Mouse (Mus musculus) G1E-ER4 (cell line): Measurements from ENCODE around the gene Mipol1. TPM values are rescaled to one million over a fixed set of nuclear protein-coding genes. Genes with fewer than 3 reads are reported as not detected.
A peak's percentile ranks its signal among the peaks of the same experiment; 100 is the strongest.

Experiments used
- GATA1 ChIP-seq: IDR thresholded peaks from one replicate; pipeline ENCODE4 v1.8.0; 2012; ENCODE audit warnings: low read length, inconsistent platforms
- polyA plus RNA-seq: library from polyadenylated mRNA; stranded (reverse); fragments of >175 nt; gene quantifications from 2 replicates; pipeline ENCODE4 v1.2.3, GENCODE M21; 2012

Gene Mipol1
- 4.2 and 5.6 TPM in 2 replicates for polyA plus RNA-seq

DNA sequence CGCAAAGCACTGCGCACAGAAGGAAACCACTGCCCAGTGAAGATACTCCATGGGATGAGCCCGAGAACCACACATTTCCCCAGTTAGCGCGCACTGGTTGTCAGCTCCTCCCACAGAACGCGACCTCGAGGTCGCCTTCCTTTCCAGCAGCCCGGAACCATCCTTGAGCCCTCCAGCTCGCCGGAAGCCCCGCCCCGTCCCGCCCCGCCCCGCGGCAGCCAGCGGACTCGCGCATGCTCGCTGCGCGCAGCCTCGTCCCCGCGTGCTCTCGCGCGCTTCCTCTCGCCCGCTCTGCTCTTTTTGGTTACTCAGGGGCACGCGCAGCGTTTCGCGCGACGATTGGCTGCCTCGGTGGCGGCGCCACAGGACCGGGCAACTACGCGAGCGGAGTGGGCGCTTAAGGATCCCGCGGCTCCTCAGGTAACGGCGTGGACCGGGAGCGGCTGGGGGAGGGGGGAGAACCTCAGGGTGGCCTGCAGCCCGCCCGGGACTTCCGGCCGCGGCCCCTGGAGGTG is at the start of gene Mipol1, which contains the start of gene Prps1l3:
TSS of gene Mipol1 (plus strand) at position 236 of the 515 bp plus-strand sequence.
TSS of gene Prps1l3 (plus strand) at position 221 of the 515 bp plus-strand sequence.
- no peak for TF ChIP-seq GATA1

DNA sequence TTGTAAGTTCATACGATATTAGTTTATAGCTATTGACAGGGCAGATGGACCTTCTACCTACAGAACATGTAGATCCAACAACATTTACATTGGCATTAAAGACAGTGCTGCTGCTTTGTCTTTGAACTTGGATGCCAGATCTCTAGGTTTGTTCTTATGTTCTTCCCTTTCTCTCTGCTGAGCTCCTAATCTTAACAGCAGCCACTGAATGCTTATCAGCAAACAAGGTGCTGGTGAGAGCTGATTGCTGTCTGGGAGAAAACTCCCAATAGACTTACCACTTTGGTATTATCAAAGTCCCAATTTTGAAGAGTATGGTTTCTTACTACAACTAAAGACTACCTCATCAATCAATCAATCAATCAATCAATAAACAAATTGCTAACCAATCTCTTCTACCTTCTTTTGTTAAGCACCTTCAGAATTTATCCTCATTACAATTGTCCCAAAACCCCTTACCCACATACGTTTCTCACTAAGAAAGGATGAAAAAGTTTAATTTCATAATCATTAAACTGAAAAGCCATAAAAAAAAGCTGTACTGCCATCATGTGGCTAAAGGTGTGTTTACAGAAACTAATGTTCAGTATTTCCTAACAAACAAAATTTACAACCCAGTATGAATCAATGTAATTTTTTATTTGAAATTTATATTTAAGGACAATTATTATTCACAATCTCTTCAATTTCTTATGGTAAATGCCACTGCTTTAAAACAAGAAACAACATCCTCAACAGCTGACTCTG is 45.7 kb upstream of the Mipol1 start:
- TF ChIP-seq GATA1: peak; percentile 23

DNA sequence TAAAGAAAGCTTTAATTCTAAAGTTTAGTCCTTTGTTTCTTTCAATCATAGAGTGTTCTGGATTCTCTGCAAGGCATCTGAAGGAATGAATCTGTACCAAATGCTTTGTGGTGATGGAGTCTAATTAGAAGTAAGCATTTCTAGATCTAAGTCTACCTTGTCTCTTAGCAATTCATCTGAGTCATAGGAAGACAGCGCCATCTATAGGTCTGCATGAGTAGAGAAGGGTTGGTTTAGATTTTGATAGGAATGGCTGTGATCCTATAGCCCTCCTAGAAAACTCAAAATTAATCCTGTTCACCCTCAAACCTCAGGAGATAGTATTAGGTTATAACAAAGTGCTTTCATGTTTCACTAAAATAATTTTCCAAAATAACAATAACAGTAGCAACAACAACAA is 44.8 kb upstream of the Mipol1 start:
- TF ChIP-seq GATA1: no peak

DNA sequence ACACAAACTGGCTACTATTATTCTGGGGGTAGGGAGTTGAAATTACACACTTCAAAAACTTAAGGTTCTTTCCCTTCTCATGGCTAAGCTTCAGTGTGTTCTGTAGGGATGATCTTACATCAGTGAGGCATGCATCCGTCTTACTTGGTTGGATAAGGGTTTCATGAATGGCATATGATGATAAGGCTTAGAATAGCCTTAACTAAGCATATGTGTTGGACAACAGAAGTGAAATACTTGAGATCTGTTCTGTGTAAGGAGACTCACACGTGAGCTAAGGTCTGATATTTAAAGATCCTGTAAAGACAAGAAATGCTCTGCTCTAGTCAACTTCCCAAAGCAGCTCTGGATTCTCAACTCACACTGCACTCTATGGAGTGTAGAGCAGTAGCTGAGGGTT is 44.1 kb upstream of the Mipol1 start:
- TF ChIP-seq GATA1: no peak

DNA sequence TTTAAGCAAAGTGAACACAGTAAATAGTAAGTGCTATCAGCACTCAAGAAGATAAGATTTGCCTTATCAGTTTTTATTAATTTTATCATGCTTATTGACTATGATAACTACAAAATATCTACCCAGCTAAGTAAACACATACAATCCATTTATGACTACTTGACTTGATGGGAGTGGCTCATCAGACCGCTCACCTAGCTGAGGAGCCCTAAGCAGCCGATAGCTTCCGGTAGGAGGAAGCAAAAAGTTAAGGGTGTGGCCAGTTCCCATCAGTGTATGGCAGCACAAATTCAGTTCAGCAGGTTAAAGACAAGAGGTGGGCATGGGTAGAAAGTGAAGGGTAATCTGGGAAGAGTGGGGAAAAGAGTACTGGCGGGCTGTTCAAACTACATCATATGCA is 43.2 kb upstream of the Mipol1 start:
- TF ChIP-seq GATA1: no peak

DNA sequence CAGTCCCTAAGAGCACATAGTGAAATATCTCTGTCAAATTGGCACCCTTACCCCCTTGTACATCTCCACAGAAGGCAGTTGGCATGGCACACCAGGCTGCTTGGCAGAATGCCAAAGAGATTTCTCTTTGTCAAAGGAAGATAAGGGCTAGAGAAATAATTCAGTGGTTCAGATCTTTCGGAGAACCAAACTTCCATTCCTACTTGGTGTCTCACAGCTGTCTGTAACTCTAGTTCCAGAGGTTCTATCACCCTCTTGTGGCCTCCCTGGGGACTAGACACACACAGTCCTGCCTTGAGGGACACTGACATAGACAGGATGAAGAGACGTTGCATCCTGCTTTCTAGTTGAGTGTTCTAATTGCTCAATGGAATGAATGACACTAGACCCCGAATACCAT is 35.6 kb upstream of the Mipol1 start:
- TF ChIP-seq GATA1: peak; percentile 8

DNA sequence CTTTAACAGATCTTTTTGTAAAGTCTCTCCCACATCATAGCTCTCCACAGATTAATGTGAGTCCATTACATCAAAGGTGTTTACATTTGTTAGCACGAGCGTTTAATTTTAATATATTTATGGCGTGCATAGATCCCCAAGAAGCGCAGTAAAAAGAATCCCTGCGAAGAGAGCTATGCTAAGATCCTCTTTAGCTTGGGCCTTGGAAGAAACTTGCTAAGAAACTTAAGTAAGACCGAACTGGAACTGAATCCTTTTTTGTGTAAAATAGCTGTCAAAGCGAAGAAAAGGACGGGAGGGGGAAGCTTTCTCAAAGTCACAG is 34.0 kb upstream of the Mipol1 start:
- no peak for TF ChIP-seq GATA1

DNA sequence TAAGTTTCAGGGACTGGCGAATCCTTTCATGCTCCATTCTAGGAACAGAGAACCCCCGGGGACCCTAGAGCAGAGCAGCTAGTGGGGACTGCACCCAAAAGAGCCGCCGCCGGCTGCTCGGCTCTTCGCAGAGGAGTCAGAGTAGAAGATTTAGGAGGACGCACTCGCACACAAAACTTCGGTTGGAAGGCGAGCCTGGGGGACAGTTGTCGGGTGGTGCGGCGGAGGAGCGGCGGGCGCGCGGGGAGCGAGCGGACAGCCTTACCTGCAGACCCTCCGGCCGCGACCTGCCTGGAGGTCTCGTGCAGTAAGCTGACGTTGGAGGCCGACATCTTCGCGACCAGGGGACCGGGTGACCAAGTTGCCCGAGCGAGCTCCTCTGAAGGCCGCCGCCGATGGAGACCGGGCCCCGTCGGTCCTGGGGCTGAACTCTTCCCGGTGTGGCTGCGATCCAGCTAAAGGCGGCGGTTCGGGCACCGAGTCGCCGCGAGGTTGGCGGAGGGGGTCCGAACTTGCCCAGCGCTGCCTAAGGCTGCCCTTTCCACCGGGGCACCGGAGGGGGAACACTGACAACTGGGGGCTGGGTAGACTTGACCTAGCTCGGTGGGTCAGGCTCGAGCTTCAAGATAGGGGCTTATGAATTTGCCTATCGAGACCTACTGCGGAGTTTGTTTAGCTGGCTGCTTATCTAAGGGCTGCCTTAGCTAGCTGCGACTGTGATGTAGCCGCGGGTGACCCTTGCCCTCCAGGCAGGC is 33.4 kb upstream of the Mipol1 start:
- no peak for TF ChIP-seq GATA1

DNA sequence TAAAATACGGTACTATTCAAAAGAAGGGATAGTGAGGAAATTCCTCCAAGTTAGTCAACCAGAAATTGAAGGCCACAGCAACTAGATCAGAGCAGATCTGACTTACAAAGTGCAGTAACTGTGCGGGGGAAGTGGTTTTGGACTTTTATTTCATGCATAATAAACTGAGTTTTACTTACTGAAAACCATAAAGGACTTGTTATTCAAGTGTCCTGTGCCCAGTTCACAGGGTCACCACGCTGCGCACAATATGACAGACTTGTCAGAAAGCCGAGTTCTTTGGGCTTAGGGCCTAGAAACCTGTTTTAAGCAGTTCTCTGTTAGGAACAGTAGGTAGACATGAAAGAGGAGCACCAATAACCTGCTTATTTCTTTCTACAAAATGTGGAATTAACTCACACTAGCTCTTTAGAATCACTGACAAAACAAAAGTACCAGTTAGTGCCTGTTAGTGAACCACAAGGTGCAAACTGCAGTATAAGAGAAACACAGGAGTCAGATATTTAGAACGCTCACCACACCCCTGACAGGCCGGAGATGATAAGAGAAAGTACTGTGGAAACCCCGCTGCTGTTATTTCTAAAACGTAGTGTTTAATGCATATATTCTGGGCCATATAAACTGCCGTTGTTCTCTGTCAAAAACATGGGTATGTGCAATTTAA is 32.7 kb upstream of the Mipol1 start, which contains the start of gene Slc25a21:
TSS of gene Slc25a21 (minus strand) at position 110 of the 664 bp plus-strand sequence.
- TF ChIP-seq GATA1: no peak

DNA sequence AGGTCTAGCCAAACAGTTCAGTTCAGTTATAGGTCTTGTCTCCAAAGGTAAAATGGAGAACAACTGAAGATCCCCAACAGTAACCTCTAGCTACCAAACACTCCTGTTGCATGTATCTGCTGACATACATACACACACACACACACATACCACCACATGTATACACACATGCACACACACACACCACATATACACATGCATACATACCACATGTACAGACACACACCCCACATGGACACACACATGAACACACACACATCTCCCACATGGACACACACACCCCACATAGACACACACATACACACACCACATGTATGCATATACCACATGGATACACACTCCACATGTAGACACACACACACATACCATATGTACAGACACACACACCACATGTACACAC is 32.0 kb upstream of the Mipol1 start:
- no peak for TF ChIP-seq GATA1

DNA sequence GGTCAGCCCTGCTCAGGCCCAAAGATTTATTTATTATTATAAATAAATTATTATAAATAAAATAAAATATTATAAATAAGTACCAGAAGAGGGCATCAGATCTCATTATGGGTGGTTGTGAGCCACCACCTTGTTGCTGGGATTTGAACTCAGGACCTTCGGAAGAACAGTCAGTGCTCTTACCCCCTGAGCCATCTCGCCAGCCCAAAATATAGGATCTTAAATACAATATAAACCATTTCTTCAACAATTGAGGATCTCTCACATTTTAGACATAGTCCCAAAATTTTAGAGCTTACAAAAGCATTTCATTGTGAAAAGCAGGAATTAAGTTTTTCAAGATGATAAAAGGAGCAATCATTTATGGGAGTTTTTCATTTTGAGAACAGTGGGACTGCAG is 30.8 kb upstream of the Mipol1 start:
- no peak for TF ChIP-seq GATA1

DNA sequence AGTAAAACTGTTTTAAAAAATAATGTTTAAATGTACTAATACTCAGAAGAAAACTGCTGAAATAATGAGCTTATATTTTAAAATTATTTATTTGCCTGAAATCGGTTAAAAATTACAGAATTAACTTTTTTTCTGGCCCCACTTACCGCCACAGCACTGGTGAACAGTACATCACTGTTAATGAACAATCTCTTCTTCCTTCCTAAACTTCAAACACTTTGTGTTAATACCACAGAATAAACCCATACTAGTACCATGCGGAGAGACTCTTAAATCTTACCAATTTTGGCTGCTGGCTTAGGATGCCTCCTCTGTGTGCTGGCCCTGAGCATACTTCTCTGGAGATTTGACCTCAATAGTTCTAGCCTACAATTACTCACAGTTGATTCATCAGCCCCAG is 28.3 kb upstream of the Mipol1 start:
- no peak for TF ChIP-seq GATA1

DNA sequence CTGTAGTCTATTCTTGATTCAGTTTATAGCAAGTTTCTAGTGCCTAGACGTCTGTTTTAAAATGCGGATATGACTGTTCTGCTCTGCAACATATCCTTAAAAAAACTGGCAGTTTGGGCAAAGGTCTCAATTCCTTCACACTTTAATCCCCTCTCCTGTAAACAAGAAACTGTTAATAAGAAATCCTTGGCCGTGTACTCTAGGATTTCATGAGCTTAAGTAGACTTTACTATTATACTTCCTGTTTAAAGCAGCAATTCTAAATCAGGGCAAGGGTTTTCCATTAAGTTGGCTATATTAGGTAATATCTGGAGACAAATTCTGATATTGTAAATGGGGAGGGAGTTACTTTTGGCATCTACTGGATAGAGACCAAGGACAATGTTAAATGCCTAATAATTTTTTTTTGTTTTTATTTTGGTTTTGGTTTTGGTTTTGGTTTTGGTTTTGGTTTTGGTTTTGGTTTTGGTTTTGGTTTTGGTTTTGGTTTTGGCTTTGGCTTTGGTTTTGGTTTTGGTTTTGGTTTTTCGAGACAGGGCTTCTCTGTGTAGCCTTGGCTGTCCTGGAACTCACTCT is 25.9 kb upstream of the Mipol1 start:
- no peak for TF ChIP-seq GATA1

DNA sequence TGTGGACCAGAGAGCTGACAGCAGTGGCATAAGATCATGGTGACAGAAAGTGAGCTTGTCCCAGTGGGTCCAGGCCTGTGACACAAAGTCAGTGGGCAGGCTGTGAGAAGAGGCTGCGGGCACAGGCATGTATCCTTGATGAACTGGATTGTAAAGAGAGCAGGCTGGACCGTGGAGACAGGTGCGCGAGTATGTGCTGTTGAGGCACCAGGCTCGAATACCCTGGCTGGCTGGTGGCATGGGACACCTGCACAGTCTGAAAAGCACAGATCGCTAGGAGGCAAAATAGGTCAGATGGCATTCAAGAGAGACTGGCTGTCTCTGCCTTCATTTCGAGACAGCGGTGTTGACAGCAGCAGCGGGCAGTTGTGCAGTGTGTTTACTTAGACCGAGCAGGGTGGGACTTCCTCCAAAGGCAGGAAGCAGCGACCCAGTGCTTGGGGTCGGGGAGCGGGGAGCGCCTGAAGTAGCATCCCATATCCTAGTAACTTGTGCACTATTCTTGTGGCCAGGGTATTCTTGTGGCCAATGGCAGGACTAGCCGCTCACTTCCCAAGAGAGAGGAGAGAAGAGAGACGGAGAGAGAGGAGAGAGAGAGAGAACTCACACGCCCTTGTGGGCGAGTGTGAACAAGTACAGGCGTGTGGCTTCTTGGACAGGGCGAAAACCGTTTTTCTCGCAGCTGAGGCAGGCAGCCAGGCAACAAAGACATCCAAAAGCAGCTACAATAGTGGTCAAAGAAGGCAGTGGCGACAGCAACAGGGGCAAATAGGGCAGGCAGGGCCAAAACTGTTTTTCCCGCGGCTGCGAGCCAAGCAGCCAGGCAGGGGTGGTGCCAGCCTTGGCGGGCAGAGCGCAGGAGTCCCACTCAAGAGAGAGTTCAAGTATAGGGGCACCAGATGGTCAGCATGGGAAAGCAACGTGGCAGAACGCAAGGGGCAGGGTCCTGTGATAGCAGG is 18.6 kb upstream of the Mipol1 start:
- TF ChIP-seq GATA1: no peak

DNA sequence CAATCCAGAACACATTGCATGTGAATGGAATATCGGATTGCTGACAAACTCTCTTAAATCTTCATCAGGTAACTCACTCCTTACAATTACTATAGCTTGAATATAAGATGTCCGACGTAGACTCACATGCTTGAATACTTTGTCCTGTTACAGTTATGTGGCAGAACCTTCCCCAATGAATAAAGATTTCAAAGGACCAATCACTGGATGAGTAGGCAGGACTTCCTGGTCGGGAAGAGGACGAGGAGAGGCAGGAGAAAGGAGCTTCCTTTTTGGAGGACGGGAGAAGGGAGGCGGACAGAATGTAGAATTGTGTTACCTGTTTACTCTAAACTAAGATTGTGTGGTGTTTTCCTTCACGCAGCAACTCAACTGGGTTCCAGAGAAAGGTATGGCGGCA is 3.8 kb upstream of the Mipol1 start:
- no peak for TF ChIP-seq GATA1
